Mouse (Mus musculus): ENCODE measurements around the gene Olfr247. TPM values are rescaled to one million over a fixed set of nuclear protein-coding genes. Genes with fewer than 3 reads are reported as not detected.
"Not testable (repeated sequence)": the region's sequence is repeated elsewhere in the genome, so short reads cannot be mapped to it uniquely, and the experiment has no call there.

Olfr247 gene
- total RNA-seq, 1 experiment = not detected

- H3K27ac ChIP-seq (ENCODE audit: insufficient read depth, low read depth, low read length, poor library complexity, severe bottlenecking); DNase-seq (ENCODE audit: low read depth, low spot score); H3K36me3 ChIP-seq (ENCODE audit: control insufficient read depth, insufficient read depth, low read length, poor library complexity, severe bottlenecking); H3K4me1 ChIP-seq (ENCODE audit: control insufficient read depth in 2 of 2, insufficient read depth in 2 of 2, low read length in 2 of 2, poor library complexity in 1 of 2); in situ Hi-C loops (cut with MboI; ENCODE audit: low sequenced_read_pairs in 2 of 2, unreplicated experiment in 2 of 2); H3K9me3 ChIP-seq (ENCODE audit: control insufficient read depth, insufficient read depth, low read depth, low read length); H3K4me3 ChIP-seq (ENCODE audit: insufficient read depth in 1 of 2, low read depth in 1 of 2, low read length in 2 of 2, poor library complexity in 1 of 2, severe bottlenecking in 1 of 2); H3K9ac ChIP-seq (ENCODE audit: insufficient read depth, low read depth, low read length, poor library complexity, severe bottlenecking): not testable (repeated sequence)
Measured at GRCm38 (mm10) chr10:129967166-129967565, 8.8 kb downstream of the Olfr247 start, which contains the start of gene Olfr819. Gene Olfr819, minus strand, starts transcription at chr10:129967266.

- H3K4me3 ChIP-seq (ENCODE audit: insufficient read depth in 1 of 2, low read depth in 1 of 2, low read length in 2 of 2, poor library complexity in 1 of 2, severe bottlenecking in 1 of 2); H3K9me3 ChIP-seq (ENCODE audit: control insufficient read depth, insufficient read depth, low read depth, low read length); H3K36me3 ChIP-seq (ENCODE audit: control insufficient read depth, insufficient read depth, low read length, poor library complexity, severe bottlenecking); H3K9ac ChIP-seq (ENCODE audit: insufficient read depth, low read depth, low read length, poor library complexity, severe bottlenecking); in situ Hi-C loops (cut with MboI; ENCODE audit: low sequenced_read_pairs in 2 of 2, unreplicated experiment in 2 of 2); DNase-seq (ENCODE audit: low read depth, low spot score); H3K4me1 ChIP-seq (ENCODE audit: control insufficient read depth in 2 of 2, insufficient read depth in 2 of 2, low read length in 2 of 2, poor library complexity in 1 of 2); H3K27ac ChIP-seq (ENCODE audit: insufficient read depth, low read depth, low read length, poor library complexity, severe bottlenecking): not testable (repeated sequence)
Measured at GRCm38 (mm10) chr10:129966232-129966631, 9.7 kb downstream of the Olfr247 start.

DNA sequence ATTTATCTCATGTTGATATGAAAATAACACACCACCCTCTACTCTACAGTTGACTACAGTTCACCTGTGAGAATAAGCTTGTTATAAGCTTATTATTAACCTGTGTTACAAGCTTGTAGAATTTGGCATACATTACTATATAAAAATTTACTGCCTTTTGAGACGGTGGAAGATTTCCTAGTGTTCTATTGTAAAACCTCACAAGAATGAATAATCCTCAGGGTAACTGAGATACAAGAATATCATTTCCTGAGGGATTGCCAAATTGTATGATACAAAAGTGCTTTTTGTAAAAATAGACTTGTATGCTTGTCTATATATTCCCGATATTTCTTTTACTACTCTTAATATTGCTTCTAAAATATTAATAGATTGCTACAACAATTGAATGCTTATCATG lies 26.9 kb downstream of the Olfr247 start, which contains the start of gene Olfr818:
TSS of gene Olfr818 (minus strand) at position 101 of the 400 bp plus-strand sequence.
- Histone ChIP-seq H3K36me3 (ENCODE audit: control insufficient read depth, insufficient read depth, low read length, poor library complexity, severe bottlenecking) (no peaks in the 10 kb centered on the region), H3K9me3 (ENCODE audit: control insufficient read depth, insufficient read depth, low read depth, low read length) (no peaks in the 10 kb centered on the region), H3K27ac (ENCODE audit: insufficient read depth, low read depth, low read length, poor library complexity, severe bottlenecking) (no peak within 1 kb of the TSS), H3K9ac (ENCODE audit: insufficient read depth, low read depth, low read length, poor library complexity, severe bottlenecking) (no peak within 1 kb of the TSS), H3K4me3 (ENCODE audit: insufficient read depth in 1 of 2, low read depth in 1 of 2, low read length in 2 of 2, poor library complexity in 1 of 2, severe bottlenecking in 1 of 2) (no peak within 1 kb of the TSS), H3K4me1 (ENCODE audit: control insufficient read depth in 2 of 2, insufficient read depth in 2 of 2, low read length in 2 of 2, poor library complexity in 1 of 2) (no peaks in the 10 kb centered on the region)
- no peak for DNase-seq (ENCODE audit: low read depth, low spot score)
- in situ Hi-C loops (cut with MboI; ENCODE audit: low sequenced_read_pairs in 2 of 2, unreplicated experiment in 2 of 2) = no loop called here
- TF ChIP-seq HCFC1 (IDR thresholded peaks at IDR 0.05; ENCODE audit: borderline replicate concordance, insufficient read depth, low read length) (no peak), ZC3H11A (IDR thresholded peaks at IDR 0.05; ENCODE audit: borderline replicate concordance, low read depth, low read length) (no peak), ZNF384 (IDR thresholded peaks at IDR 0.05; ENCODE audit: low read depth, low read length) (no peak), CHD2 (IDR thresholded peaks at IDR 0.05; ENCODE audit: low read depth, low read length) (no peak), MAFK (IDR thresholded peaks at IDR 0.05; ENCODE audit: insufficient read depth, low read depth, low read length) (no peak)

Other genes starting within 250 kb of the Olfr247 start
- not detected in 2 replicates for gene Olfr805, start 246.8 kb downstream of the Olfr247 start, total RNA-seq (2012; rRNA removed)
- gene Olfr806, start 234.2 kb downstream of the Olfr247 start, total RNA-seq (2012; rRNA removed) = not detected in 2 replicates
- gene Olfr807, start 218.3 kb downstream of the Olfr247 start, total RNA-seq (2012; rRNA removed) = not detected in 2 replicates
- not detected in 2 replicates for gene Olfr808, start 210.7 kb downstream of the Olfr247 start, total RNA-seq (2012; rRNA removed)
- gene Olfr809, start 201.5 kb downstream of the Olfr247 start, total RNA-seq (2012; rRNA removed) = not detected in 2 replicates
- not detected in 2 replicates for gene Olfr810, start 181.2 kb downstream of the Olfr247 start, total RNA-seq (2012; rRNA removed)
- not detected in 2 replicates for gene Olfr811, start 171.7 kb downstream of the Olfr247 start, total RNA-seq (2012; rRNA removed)
- not detected in 2 replicates for gene Olfr812, start 130.0 kb downstream of the Olfr247 start, total RNA-seq (2012; rRNA removed)
- not detected in 2 replicates for gene Olfr813, start 120.8 kb downstream of the Olfr247 start, total RNA-seq (2012; rRNA removed)
- gene Olfr814, start 96.3 kb downstream of the Olfr247 start, total RNA-seq (2012; rRNA removed) = 0.22 and 0.26 TPM in 2 replicates
- 0.58 and 0.63 TPM in 2 replicates for gene Olfr815, start 70.3 kb downstream of the Olfr247 start, total RNA-seq (2012; rRNA removed)
- not detected in 2 replicates for gene Olfr816, start 60.5 kb downstream of the Olfr247 start, total RNA-seq (2012; rRNA removed)
- not detected in 2 replicates for gene Olfr818, start 27.0 kb downstream of the Olfr247 start, total RNA-seq (2012; rRNA removed)
- not detected in 2 replicates for gene Olfr819, start 8.9 kb downstream of the Olfr247 start, total RNA-seq (2012; rRNA removed)
- not detected in 2 replicates for gene Gm10310, start 8.9 kb upstream of the Olfr247 start, total RNA-seq (2012; rRNA removed)
- gene Olfr820, start 36.5 kb upstream of the Olfr247 start, total RNA-seq (2012; rRNA removed) = not detected in 2 replicates
- gene Olfr821, start 54.2 kb upstream of the Olfr247 start, total RNA-seq (2012; rRNA removed) = not detected in 2 replicates
- gene Olfr822, start 95.1 kb upstream of the Olfr247 start, total RNA-seq (2012; rRNA removed) = not detected in 2 replicates
- gene Olfr823, start 139.2 kb upstream of the Olfr247 start, total RNA-seq (2012; rRNA removed) = not detected in 2 replicates
- gene Olfr824, start 153.9 kb upstream of the Olfr247 start, total RNA-seq (2012; rRNA removed) = not detected in 2 replicates
- gene Olfr825, start 190.6 kb upstream of the Olfr247 start, total RNA-seq (2012; rRNA removed) = not detected in 2 replicates
- gene Olfr826, start 208.0 kb upstream of the Olfr247 start, total RNA-seq (2012; rRNA removed) = not detected in 2 replicates
- not detected in 2 replicates for gene Olfr827, start 238.3 kb upstream of the Olfr247 start, total RNA-seq (2012; rRNA removed)

All from ES-E14 (cell line).